Mouse (Mus musculus) gastrocnemius, postnatal 14 days (tissue): Measurements from ENCODE around the gene Zfp553. TPM values are rescaled to one million over a fixed set of nuclear protein-coding genes. Genes with fewer than 3 reads are reported as not detected.

Experiments used
- total RNA-seq, 2 experiments: library from RNA; stranded (reverse); gene quantifications; 2 replicates each; pipeline ENCODE4 v1.2.3; 2021

Zfp553 gene
- total RNA-seq, 2 experiments from 2014 or later = 4.2 to 5.4 TPM

Other genes with a start within 250 kb of the Zfp553 start
- gene Mvp, start 218.4 kb upstream of the Zfp553 start, total RNA-seq = 10 to 100 TPM; 19.5 to 27.1 TPM
- under 1 TPM in 1 of 2 experiments, not detected in 1; 0.97 TPM for gene Pagr1b, start 216.6 kb upstream of the Zfp553 start, total RNA-seq
- 10 to 100 TPM in 1 of 2 experiments, 1 to 10 TPM in 1; 8.6 to 15.3 TPM for gene Pagr1a, start 215.7 kb upstream of the Zfp553 start, total RNA-seq
- 10 to 100 TPM; 11.1 to 11.6 TPM for gene Gm42742, start 212.0 kb upstream of the Zfp553 start, total RNA-seq
- gene Prrt2, start 211.8 kb upstream of the Zfp553 start, total RNA-seq = 1 to 10 TPM; 1.6 TPM
- gene Maz, start 206.0 kb upstream of the Zfp553 start, total RNA-seq = 10 to 100 TPM; 53.6 to 58.2 TPM
- 1 to 10 TPM; 5.1 to 6.0 TPM for gene Kif22, start 190.6 kb upstream of the Zfp553 start, total RNA-seq
- not detected for gene Zg16, start 145.7 kb upstream of the Zfp553 start, total RNA-seq
- under 1 TPM; 0.95 to 0.96 TPM for gene AI467606, start 141.7 kb upstream of the Zfp553 start, total RNA-seq
- 1 to 10 TPM in 1 of 2 experiments, under 1 TPM in 1; 0.97 to 1.4 TPM for gene Qprt, start 110.8 kb upstream of the Zfp553 start, total RNA-seq
- gene Spn, start 95.2 kb upstream of the Zfp553 start, total RNA-seq = under 1 TPM; 0.24 to 0.27 TPM
- 10 to 100 TPM; 30.0 to 32.0 TPM for gene Cd2bp2, start 37.0 kb upstream of the Zfp553 start, total RNA-seq
- gene Tbc1d10b, start 24.6 kb upstream of the Zfp553 start, total RNA-seq = 10 to 100 TPM; 32.1 to 32.9 TPM
- gene Mylpf, start 24.2 kb upstream of the Zfp553 start, total RNA-seq = over 10,000 TPM; 57,620 to 58,231 TPM
- 1 to 10 TPM; 4.2 to 5.0 TPM for gene Sept1, start 69 bp downstream of the Zfp553 start, total RNA-seq
- 10 to 100 TPM; 18.0 to 21.6 TPM for gene Zfp771, start 11.2 kb downstream of the Zfp553 start, total RNA-seq
- gene Dctpp1, start 27.6 kb downstream of the Zfp553 start, total RNA-seq = 10 to 100 TPM; 24.7 to 27.0 TPM
- 10 to 100 TPM; 19.3 to 23.1 TPM for gene Sephs2, start 41.0 kb downstream of the Zfp553 start, total RNA-seq
- under 1 TPM; 0.42 to 0.62 TPM for gene Itgal, start 63.2 kb downstream of the Zfp553 start, total RNA-seq
- gene Zfp768, start 112.5 kb downstream of the Zfp553 start, total RNA-seq = 10 to 100 TPM; 21.4 to 25.7 TPM
- 1 to 10 TPM; 2.9 to 3.2 TPM for gene Zfp747, start 143.0 kb downstream of the Zfp553 start, total RNA-seq
- gene 9130019O22Rik, start 154.1 kb downstream of the Zfp553 start, total RNA-seq = 1 to 10 TPM; 1.7 TPM
- 1 to 10 TPM; 2.0 to 2.4 TPM for gene E430018J23Rik, start 160.6 kb downstream of the Zfp553 start, total RNA-seq
- gene Zfp764, start 173.8 kb downstream of the Zfp553 start, total RNA-seq = 1 to 10 TPM; 2.1 to 3.1 TPM
- gene Zfp688, start 189.0 kb downstream of the Zfp553 start, total RNA-seq = 1 to 10 TPM; 2.2 to 2.6 TPM
- 1 to 10 TPM; 1.0 to 1.5 TPM for gene Zfp689, start 216.1 kb downstream of the Zfp553 start, total RNA-seq
- 10 to 100 TPM; 17.2 to 19.4 TPM for gene Prr14, start 226.6 kb downstream of the Zfp553 start, total RNA-seq
- gene Fbrs, start 246.1 kb downstream of the Zfp553 start, total RNA-seq = 10 to 100 TPM; 20.0 to 24.1 TPM